Mouse (Mus musculus): Measurements from ENCODE around the gene Sptlc3. TPM values are rescaled to one million over a fixed set of nuclear protein-coding genes. Genes with fewer than 3 reads are reported as not detected.

The Sptlc3 gene
- under 1 TPM in 1 of 2 experiments, not detected in 1; 0.14 TPM for total RNA-seq (2021)
- long read RNA-seq, experiment 1, result 0 reads
- long read RNA-seq, experiment 2, result 0 reads

DNA sequence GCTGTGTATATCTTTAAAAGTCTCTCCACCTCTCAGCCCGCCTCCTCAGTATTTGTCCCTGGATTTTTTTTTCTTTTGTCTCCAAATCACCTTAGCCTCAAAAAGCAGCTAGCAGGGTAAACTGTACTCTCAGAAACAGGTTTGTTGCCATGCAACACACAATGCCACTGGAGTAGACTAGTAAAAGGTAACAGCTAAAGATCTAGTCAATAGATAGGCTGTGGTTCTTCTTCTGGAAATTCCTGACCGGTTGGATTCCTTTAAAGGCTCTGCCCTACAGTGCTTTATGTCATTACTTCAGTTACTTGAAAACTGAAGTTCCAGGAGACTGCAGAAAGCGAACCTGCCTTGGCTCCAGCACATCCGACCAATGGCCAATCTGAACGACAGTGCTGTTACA is at the start of gene Sptlc3:
Sptlc3 (plus strand) TSS at position 78 of the 400 bp plus-strand sequence.
- no peak for DNase-seq (ENCODE audit: low spot score in 2 of 2)

GRCm38 (mm10) chr2:139467726-139468125 is 26.0 kb upstream of the Sptlc3 start:
- DNase-seq (ENCODE audit: low spot score in 2 of 2), result no peak

- no peak for DNase-seq (ENCODE audit: low spot score in 2 of 2)
Observed at GRCm38 (mm10) chr2:139488708-139489107, 5.0 kb upstream of the Sptlc3 start.

GRCm38 (mm10) chr2:139494629-139495028 is 916 bp downstream of the Sptlc3 start:
- no peak for DNase-seq (ENCODE audit: low spot score in 2 of 2)

- no peak for DNase-seq (ENCODE audit: low spot score in 2 of 2)
Observed at GRCm38 (mm10) chr2:139561966-139562505, 68.3 kb downstream of the Sptlc3 start.

DNA sequence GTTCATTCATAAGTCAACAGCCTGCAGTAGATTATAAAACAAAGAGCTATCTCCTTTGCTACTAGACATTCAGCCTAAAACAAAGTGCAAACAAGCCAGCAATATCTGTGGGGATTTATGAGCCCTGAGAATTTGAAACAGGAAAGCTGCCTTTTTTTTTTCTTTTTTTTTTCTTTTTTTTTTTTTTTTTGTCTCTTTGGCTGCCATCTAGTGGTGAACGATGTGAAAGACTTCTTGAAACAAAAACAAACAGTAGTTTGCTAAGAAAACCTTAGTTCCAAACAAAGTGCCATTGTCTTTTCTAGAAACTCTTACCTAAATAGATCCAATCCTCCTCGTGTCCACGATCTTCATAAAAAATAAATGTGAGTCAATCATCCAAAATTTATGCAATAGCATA is 85.6 kb downstream of the Sptlc3 start:
- no peak for DNase-seq (ENCODE audit: low spot score in 2 of 2)

GRCm38 (mm10) chr2:139582766-139583165 is 89.1 kb downstream of the Sptlc3 start:
- DNase-seq (ENCODE audit: low spot score in 2 of 2), result no peak

GRCm38 (mm10) chr2:139587660-139588200 is 94.0 kb downstream of the Sptlc3 start:
- DNase-seq (ENCODE audit: low spot score in 2 of 2), result no peak

DNA sequence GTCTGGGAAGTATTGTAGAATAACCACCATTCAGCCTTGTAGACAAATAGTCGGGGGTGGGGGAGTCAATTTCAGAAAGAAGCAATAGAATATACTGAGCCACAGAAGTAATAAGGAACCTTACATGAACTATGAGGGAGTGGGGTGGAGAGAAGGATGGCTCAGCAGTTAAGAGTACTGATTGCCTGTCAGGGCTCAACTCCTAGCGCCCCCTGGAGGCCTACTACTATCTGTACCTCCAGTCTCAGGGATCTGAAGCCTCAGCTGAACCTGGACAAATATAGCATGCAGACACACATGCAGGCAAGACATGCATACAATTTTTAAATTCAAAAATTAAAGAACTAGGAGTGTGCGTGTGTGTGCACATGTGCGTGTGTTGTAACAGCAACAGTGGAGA is 96.2 kb downstream of the Sptlc3 start:
- DNase-seq (ENCODE audit: low spot score in 2 of 2), result peak in 1 of 2 experiments; percentile 30

DNA sequence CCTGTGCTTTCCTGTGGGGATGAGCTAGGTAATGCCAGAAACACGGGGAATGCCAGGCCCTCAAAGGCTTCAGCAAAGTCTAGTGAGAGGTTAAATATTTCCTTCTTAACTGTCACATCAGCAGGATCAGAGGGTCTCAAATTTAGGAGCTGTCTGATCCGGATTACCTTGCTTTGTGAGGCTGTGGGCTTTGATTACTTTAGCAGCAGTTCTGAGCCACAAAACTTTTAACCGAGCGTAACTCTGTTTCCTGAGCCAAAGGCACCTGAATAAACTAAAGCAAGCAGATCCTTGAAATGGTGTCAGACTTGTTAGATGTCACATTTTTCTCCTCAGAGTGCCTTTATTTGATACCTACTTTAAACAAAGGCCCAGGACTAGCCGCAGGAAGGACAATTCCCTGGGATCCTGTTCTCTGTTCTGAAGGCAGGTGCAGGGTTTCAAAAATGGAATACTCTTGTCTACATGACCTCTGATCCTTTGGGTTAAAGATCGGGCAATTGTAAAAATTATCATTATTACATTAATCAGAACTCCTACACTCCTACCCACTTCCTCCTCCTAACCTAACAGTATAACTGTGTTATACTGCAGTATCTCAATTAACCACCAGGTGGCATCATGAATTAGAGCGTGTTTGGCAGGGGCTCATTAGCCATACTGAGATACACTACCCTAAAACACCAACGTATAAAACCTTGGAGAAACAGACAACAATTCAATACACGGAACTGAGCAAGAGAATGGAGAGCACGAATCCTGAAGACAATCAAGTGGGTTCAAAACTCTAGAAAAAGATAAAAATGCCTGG is 97.4 kb downstream of the Sptlc3 start:
- DNase-seq (ENCODE audit: low spot score in 2 of 2), result no peak

GRCm38 (mm10) chr2:139592109-139592508 is 98.4 kb downstream of the Sptlc3 start:
- DNase-seq (ENCODE audit: low spot score in 2 of 2), result no peak

GRCm38 (mm10) chr2:139597229-139597628 is 103.5 kb downstream of the Sptlc3 start:
- no peak for DNase-seq (ENCODE audit: low spot score in 2 of 2)

DNA sequence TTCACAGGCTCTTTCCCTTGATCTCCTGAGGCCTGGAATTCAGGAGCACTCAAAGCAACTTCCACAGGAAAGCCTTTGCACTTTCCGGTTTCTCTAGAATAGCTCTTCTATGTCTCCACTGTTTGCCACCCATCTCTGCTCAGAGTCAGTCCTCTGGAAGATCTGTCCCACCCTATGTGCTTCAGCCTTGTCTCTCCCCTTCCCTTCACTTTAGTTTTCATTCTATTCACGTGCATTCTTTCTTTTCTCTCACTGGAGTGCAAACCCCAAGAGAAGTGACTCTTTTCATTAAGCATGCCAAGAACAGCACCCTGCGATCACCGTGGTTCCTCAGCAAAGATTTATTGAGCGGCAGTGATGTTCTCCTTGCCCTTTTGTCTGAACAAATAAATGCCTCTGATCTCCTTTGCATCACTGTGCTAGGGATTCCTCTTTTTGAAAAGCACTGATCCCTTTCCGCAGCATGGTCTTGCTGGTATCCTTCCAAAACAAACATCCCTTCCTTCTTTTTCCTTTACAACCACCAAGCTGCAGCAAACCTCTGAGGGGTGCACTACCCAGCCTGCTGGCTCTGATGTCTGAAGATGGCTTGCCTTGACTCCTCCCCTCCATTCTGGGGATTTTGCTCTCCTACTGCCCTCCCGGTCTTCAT is 108.0 kb downstream of the Sptlc3 start:
- DNase-seq (ENCODE audit: low spot score in 2 of 2), result no peak

GRCm38 (mm10) chr2:139608167-139608566 is 114.5 kb downstream of the Sptlc3 start:
- DNase-seq (ENCODE audit: low spot score in 2 of 2), result no peak

DNA sequence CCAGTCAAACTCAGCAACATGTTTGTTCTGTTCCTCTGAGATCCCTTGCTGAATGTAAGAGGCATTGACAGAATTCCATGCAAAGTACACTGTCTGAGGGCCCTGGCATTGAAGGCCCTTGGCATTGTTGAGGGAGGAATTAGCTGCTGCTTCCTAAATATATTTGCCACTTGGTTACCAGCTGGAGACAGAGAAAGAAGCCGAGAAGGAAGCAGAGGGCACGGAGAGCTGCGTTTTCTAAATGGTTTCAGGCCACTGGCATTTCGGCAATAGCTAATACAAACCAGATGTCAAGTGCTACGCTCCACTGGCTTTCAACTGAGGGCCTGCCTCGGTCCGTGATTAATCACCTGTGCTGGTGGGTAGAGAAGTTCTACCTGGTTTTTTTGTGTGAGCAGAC is 115.1 kb downstream of the Sptlc3 start:
- DNase-seq (ENCODE audit: low spot score in 2 of 2), result no peak

GRCm38 (mm10) chr2:139609231-139609630 is 115.5 kb downstream of the Sptlc3 start:
- no peak for DNase-seq (ENCODE audit: low spot score in 2 of 2)

DNA sequence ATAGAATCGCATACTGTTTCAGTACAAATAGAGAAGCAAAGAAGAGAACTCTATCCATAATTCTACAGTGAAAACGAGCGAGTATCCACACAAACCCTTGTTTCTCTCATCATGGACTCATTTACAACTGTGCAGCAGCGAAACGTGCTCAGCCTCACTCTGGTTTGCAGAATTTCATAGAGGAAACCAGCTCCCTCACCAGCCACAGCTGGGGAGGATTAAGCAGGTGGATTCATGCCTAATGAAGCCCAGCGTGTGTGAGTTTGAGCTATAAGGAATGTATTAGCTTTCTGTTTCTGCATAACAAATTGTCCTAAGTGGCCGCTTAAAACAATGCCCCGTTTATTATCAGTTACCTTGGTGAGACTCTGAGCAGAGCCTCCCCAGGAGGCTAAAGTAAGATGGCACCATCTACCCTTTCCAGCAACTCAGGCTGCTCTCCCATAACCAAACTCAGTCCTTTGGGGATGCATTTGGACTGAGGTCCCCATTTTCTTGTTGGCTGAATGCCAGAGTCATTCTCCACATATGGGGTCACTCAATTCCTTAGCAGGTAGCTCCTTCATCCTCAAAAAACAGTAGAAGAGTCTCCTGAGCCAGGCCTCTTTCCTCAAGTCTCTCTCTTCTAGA is 116.1 kb downstream of the Sptlc3 start:
- DNase-seq (ENCODE audit: low spot score in 2 of 2), result no peak

GRCm38 (mm10) chr2:139612410-139613107 is 118.8 kb downstream of the Sptlc3 start:
- no peak for DNase-seq (ENCODE audit: low spot score in 2 of 2)

DNA sequence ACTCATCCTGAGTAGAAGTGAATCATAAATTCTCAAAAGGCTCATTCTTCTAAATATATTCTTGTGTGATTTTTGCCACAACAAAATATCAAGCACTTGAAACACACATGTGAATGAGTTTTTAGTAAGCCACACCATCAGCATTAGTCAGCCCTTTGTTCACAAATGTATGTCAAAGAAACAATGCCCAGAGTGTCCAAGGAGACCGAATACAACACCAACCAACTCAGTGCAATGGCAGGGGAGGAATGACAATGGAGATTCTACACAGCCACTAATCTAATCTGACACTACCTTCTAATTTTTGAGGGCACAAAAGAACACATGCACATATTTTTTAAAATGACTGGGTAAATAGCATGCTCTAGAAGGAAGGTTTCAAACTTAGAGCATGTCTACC is 132.8 kb downstream of the Sptlc3 start:
- no peak for DNase-seq (ENCODE audit: low spot score in 2 of 2)

- no peak for DNase-seq (ENCODE audit: low spot score in 2 of 2)
Observed at GRCm38 (mm10) chr2:139628731-139629130, 135.0 kb downstream of the Sptlc3 start.

GRCm38 (mm10) chr2:139629653-139630052 is 135.9 kb downstream of the Sptlc3 start:
- DNase-seq (ENCODE audit: low spot score in 2 of 2), result no peak
